Mouse (Mus musculus): ENCODE measurements around the gene Smyd2.

- TF ChIP-seq CTCF (IDR thresholded peaks at IDR 0.05) (peak; percentile 91), POLR2A (IDR thresholded peaks at IDR 0.05; ENCODE audit: insufficient read depth, low read depth, low read length) (0 out of 2 replicates have a peak, but pooled peaks have one; percentile 12)
These were observed 5.5 kb upstream of the Smyd2 start for GRCm38 (mm10) chr1:189927644-189928043.

Data from heart, adult 2 months (tissue).